Mouse (Mus musculus): ENCODE results near the gene Ccdc69. TPM values are rescaled to one million over a fixed set of nuclear protein-coding genes. Genes with fewer than 3 reads are reported as not detected.

Gene Ccdc69
- polyA plus RNA-seq, 1 experiment, result 5.4 TPM

DNA sequence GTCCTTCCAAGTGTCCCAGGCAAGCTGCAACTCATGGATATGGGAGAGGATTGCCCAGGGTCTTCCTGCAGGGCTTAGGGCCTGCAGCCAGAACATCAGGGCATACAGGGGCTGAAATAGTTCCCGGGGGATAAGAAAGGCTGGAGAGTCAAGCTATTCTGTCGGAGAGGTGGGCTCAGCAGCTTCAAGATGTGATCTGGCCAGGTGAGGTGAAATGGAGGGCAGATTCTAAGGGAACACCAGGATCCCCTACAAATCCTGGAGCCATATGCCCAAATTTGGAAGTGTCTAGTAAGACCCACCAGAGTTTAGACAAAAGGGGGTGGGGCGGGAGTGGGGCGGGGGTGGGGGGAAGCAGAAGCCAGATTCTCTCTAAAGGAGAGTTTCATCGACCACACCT lies 45.6 kb downstream of the Ccdc69 start:
- Histone ChIP-seq H3K27ac (ENCODE audit: insufficient read depth, low read length) (no peak overlapping the region), H3K4me3 (replicated peaks; ENCODE audit: insufficient read depth, low read depth, low read length) (peak overlapping the region; percentile 66), H3K4me1 (ENCODE audit: control insufficient read depth, insufficient read depth, low read length) (0 out of 2 replicates have a peak, but pooled peaks cover 7% of the 10 kb centered on the region), H3K27me3 (ENCODE audit: control insufficient read depth, insufficient read depth, low read length) (no peaks in the 10 kb centered on the region)
- DNase-seq, result no peak
- no peak for TF ChIP-seq CTCF (IDR thresholded peaks at IDR 0.05; ENCODE audit: borderline replicate concordance, insufficient read depth, low read depth, low read length)
- no peak for TF ChIP-seq POLR2A (IDR thresholded peaks at IDR 0.05; ENCODE audit: borderline replicate concordance, insufficient read depth, low read length)
- 9% methylated on average over 5 of the region's 5 CpGs for WGBS

- TF ChIP-seq CTCF (IDR thresholded peaks at IDR 0.05; ENCODE audit: borderline replicate concordance, insufficient read depth, low read depth, low read length), result no peak
- no peak for TF ChIP-seq POLR2A (IDR thresholded peaks at IDR 0.05; ENCODE audit: borderline replicate concordance, insufficient read depth, low read length)
- Histone ChIP-seq H3K27me3 (ENCODE audit: control insufficient read depth, insufficient read depth, low read length) (no peaks in the 10 kb centered on the region), H3K27ac (ENCODE audit: insufficient read depth, low read length) (no peak overlapping the region), H3K4me3 (replicated peaks; ENCODE audit: insufficient read depth, low read depth, low read length) (peak overlapping the region; percentile 55), H3K4me1 (ENCODE audit: control insufficient read depth, insufficient read depth, low read length) (0 out of 2 replicates have a peak, but pooled peaks cover 7% of the 10 kb centered on the region)
- DNase-seq, result no peak
- 14% methylated on average over 2 of the region's 4 CpGs for WGBS
These were observed 46.0 kb downstream of the Ccdc69 start for GRCm38 (mm10) chr11:55031991-55032280.

- no peak for DNase-seq
- no peak for TF ChIP-seq POLR2A (IDR thresholded peaks at IDR 0.05; ENCODE audit: borderline replicate concordance, insufficient read depth, low read length)
- no peak for TF ChIP-seq CTCF (IDR thresholded peaks at IDR 0.05; ENCODE audit: borderline replicate concordance, insufficient read depth, low read depth, low read length)
- Histone ChIP-seq H3K4me3 (replicated peaks; ENCODE audit: insufficient read depth, low read depth, low read length) (peak overlapping the region; percentile 22), H3K27me3 (ENCODE audit: control insufficient read depth, insufficient read depth, low read length) (no peaks in the 10 kb centered on the region), H3K4me1 (ENCODE audit: control insufficient read depth, insufficient read depth, low read length) (peaks cover 11% of the 10 kb centered on the region), H3K27ac (ENCODE audit: insufficient read depth, low read length) (no peak overlapping the region)
- WGBS, result 38% methylated on average over 10 of the region's 10 CpGs
These were observed 46.5 kb downstream of the Ccdc69 start for GRCm38 (mm10) chr11:55031211-55031990.

- no peak overlapping the region for H3K4me3 ChIP-seq (replicated peaks; ENCODE audit: insufficient read depth, low read depth, low read length)
- TF ChIP-seq POLR2A (IDR thresholded peaks at IDR 0.05; ENCODE audit: borderline replicate concordance, insufficient read depth, low read length), result no peak
- DNase-seq, result no peak
- WGBS, result 75% methylated on average over 2 of the region's 2 CpGs
- no peak overlapping the region for H3K27ac ChIP-seq (ENCODE audit: insufficient read depth, low read length)
- no peaks in the 10 kb centered on the region for H3K27me3 ChIP-seq (ENCODE audit: control insufficient read depth, insufficient read depth, low read length)
- peaks cover 16% of the 10 kb centered on the region for H3K4me1 ChIP-seq (ENCODE audit: control insufficient read depth, insufficient read depth, low read length)
These were observed 49.4 kb downstream of the Ccdc69 start for GRCm38 (mm10) chr11:55028509-55028908.

DNA sequence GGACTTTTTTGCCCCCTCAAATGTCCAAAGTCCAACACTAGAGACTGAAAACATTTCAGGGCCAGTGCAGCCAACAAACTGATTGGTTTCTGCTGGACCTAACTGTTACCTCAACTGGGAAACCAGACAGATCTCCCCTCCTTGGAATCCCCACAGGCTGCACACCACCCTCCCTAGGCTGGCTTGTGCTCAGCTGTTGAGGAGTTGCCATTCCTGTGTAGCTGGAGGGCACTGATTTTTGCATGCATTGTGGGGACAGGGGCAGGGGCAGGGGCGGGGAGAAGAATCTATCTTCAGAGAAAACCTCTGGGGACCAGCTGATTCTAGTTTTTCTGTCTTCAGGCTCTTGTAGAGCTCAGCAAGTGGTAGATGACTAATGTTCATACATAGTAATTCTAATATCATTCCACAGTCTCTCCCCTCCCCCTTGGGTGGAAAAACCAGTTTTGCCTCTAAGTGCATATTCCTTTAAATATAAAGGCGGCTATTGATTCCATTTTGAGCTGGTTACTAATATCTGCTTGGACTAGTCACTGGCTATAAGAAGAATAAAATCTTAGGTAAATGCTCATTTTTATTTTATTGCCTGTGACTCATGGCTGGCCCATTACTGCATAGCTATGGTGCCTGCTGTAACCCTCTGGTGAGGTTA lies 50.6 kb downstream of the Ccdc69 start:
- no peak overlapping the region for H3K27ac ChIP-seq (ENCODE audit: insufficient read depth, low read length)
- TF ChIP-seq CTCF (IDR thresholded peaks at IDR 0.05; ENCODE audit: borderline replicate concordance, insufficient read depth, low read depth, low read length), result no peak
- TF ChIP-seq POLR2A (IDR thresholded peaks at IDR 0.05; ENCODE audit: borderline replicate concordance, insufficient read depth, low read length), result no peak
- H3K4me1 ChIP-seq (ENCODE audit: control insufficient read depth, insufficient read depth, low read length), result peaks cover 21% of the 10 kb centered on the region
- 83% methylated on average over 2 of the region's 2 CpGs for WGBS
- no peak for DNase-seq
- no peaks in the 10 kb centered on the region for H3K27me3 ChIP-seq (ENCODE audit: control insufficient read depth, insufficient read depth, low read length)
- no peak overlapping the region for H3K4me3 ChIP-seq (replicated peaks; ENCODE audit: insufficient read depth, low read depth, low read length)

DNA sequence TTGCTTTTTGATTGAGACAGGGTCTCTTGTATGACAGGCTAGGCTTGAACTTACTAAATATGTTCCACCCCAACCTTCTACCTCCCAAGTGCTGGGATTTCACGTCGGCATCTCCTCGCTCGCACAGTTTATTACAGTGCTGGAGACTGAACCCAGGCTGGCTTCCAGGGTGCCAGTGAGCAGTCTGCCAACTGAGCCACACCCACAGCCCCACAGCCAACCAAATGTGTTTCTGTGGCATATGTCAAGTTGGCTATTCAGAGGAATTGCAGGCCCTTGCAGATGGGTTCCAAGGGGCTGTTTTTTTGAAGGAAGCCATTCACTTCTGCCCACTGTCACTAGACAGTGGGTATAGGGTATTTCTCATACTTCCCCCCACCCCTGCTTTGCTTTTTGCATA lies 52.0 kb downstream of the Ccdc69 start:
- no peaks in the 10 kb centered on the region for H3K27me3 ChIP-seq (ENCODE audit: control insufficient read depth, insufficient read depth, low read length)
- DNase-seq, result peak; percentile 67 to 74
- no peak for TF ChIP-seq CTCF (IDR thresholded peaks at IDR 0.05; ENCODE audit: borderline replicate concordance, insufficient read depth, low read depth, low read length)
- TF ChIP-seq POLR2A (IDR thresholded peaks at IDR 0.05; ENCODE audit: borderline replicate concordance, insufficient read depth, low read length), result no peak
- peaks cover 28% of the 10 kb centered on the region for H3K4me1 ChIP-seq (ENCODE audit: control insufficient read depth, insufficient read depth, low read length)
- 11% methylated on average over 4 of the region's 4 CpGs for WGBS
- H3K4me3 ChIP-seq (replicated peaks; ENCODE audit: insufficient read depth, low read depth, low read length), result no peak overlapping the region
- no peak overlapping the region for H3K27ac ChIP-seq (ENCODE audit: insufficient read depth, low read length)

GRCm38 (mm10) chr11:55023583-55023982 lies 54.3 kb downstream of the Ccdc69 start:
- no peak for DNase-seq
- Histone ChIP-seq H3K27me3 (ENCODE audit: control insufficient read depth, insufficient read depth, low read length) (no peaks in the 10 kb centered on the region), H3K4me1 (ENCODE audit: control insufficient read depth, insufficient read depth, low read length) (peaks cover 28% of the 10 kb centered on the region), H3K27ac (ENCODE audit: insufficient read depth, low read length) (no peak overlapping the region), H3K4me3 (replicated peaks; ENCODE audit: insufficient read depth, low read depth, low read length) (no peak overlapping the region)
- WGBS, result 45% methylated on average over 3 of the region's 3 CpGs
- TF ChIP-seq POLR2A (IDR thresholded peaks at IDR 0.05; ENCODE audit: borderline replicate concordance, insufficient read depth, low read length), result no peak
- TF ChIP-seq CTCF (IDR thresholded peaks at IDR 0.05; ENCODE audit: borderline replicate concordance, insufficient read depth, low read depth, low read length), result no peak

DNA sequence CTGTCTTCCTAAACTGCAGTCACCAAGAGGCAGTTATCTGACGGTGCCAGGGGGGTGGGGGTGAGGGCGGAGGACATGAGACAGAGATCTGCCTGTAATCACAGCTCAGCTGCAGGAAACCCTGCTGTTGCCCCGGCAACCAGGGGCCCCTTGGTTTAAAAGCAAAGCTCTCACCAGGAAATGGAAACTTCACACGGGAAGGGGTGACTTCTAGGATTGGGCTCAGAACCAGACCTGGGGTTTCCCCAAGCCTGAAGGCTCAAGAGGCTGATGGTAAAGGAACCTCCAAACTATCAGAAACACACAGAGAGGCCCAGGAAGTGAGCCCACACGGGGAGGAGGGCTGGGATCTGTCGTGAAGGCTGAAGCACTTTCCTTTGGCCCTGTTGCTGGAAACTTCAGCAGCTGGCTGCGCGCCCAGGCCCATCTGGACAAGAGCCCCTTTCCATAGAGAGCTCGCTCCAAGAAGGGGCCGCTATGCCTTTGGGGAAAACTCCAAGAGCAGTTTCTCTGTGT lies 54.8 kb downstream of the Ccdc69 start:
- 31% methylated on average over 10 of the region's 10 CpGs for WGBS
- peak; percentile 40 to 46 for DNase-seq
- TF ChIP-seq POLR2A (IDR thresholded peaks at IDR 0.05; ENCODE audit: borderline replicate concordance, insufficient read depth, low read length) (no peak), CTCF (IDR thresholded peaks at IDR 0.05; ENCODE audit: borderline replicate concordance, insufficient read depth, low read depth, low read length) (no peak)
- Histone ChIP-seq H3K4me1 (ENCODE audit: control insufficient read depth, insufficient read depth, low read length) (peaks cover 28% of the 10 kb centered on the region), H3K4me3 (replicated peaks; ENCODE audit: insufficient read depth, low read depth, low read length) (no peak overlapping the region), H3K27me3 (ENCODE audit: control insufficient read depth, insufficient read depth, low read length) (no peaks in the 10 kb centered on the region), H3K27ac (ENCODE audit: insufficient read depth, low read length) (no peak overlapping the region)
